Mouse (Mus musculus): Measurements from ENCODE around the gene Entpd5. TPM values are rescaled to one million over a fixed set of nuclear protein-coding genes. Genes with fewer than 3 reads are reported as not detected.

The Entpd5 gene
- polyA plus RNA-seq, 1 experiment from 2014 or later: 10.2 TPM

GRCm38 (mm10) chr12:84396947-84397679 is 11.7 kb downstream of the Entpd5 start:
- Histone ChIP-seq H3K4me1 (no peaks in the 10 kb centered on the region), H3K4me3 (no peak overlapping the region), H3K9me3 (no peaks in the 10 kb centered on the region), H3K4me2 (replicated peaks) (no peak overlapping the region), H3K27ac (no peak overlapping the region), H3K27me3 (no peaks in the 10 kb centered on the region), H3K36me3 (no peaks in the 10 kb centered on the region), H3K9ac (no peak overlapping the region)
- WGBS: 86% methylated on average over 14 of the region's 14 CpGs
- no peak for ATAC-seq (ENCODE audit: low FRiP score, low read depth)

GRCm38 (mm10) chr12:84393847-84394246 is 15.0 kb downstream of the Entpd5 start:
- H3K4me1 ChIP-seq: no peaks in the 10 kb centered on the region
- no peak overlapping the region for H3K27ac ChIP-seq
- no peak overlapping the region for H3K4me3 ChIP-seq
- WGBS: 79% methylated on average over 5 of the region's 5 CpGs
- H3K9ac ChIP-seq: no peak overlapping the region
- H3K27me3 ChIP-seq: no peaks in the 10 kb centered on the region
- no peaks in the 10 kb centered on the region for H3K9me3 ChIP-seq
- ATAC-seq (ENCODE audit: low FRiP score, low read depth): no peak
- H3K4me2 ChIP-seq (replicated peaks): no peak overlapping the region
- no peaks in the 10 kb centered on the region for H3K36me3 ChIP-seq

GRCm38 (mm10) chr12:84392681-84393080 is 16.1 kb downstream of the Entpd5 start:
- no peak overlapping the region for H3K27ac ChIP-seq
- no peak for ATAC-seq (ENCODE audit: low FRiP score, low read depth)
- H3K36me3 ChIP-seq: no peaks in the 10 kb centered on the region
- whole genome bisulfite sequencing: 95% methylated on average over 4 of the region's 4 CpGs
- H3K4me1 ChIP-seq: no peaks in the 10 kb centered on the region
- H3K9ac ChIP-seq: no peak overlapping the region
- no peak overlapping the region for H3K4me2 ChIP-seq (replicated peaks)
- H3K4me3 ChIP-seq: no peak overlapping the region
- H3K27me3 ChIP-seq: no peaks in the 10 kb centered on the region
- no peaks in the 10 kb centered on the region for H3K9me3 ChIP-seq

GRCm38 (mm10) chr12:84390336-84390735 is 18.5 kb downstream of the Entpd5 start:
- no peak overlapping the region for H3K4me2 ChIP-seq (replicated peaks)
- H3K36me3 ChIP-seq: no peaks in the 10 kb centered on the region
- H3K27ac ChIP-seq: no peak overlapping the region
- no peaks in the 10 kb centered on the region for H3K9me3 ChIP-seq
- no peaks in the 10 kb centered on the region for H3K4me1 ChIP-seq
- H3K4me3 ChIP-seq: no peak overlapping the region
- no peaks in the 10 kb centered on the region for H3K27me3 ChIP-seq
- 70% methylated on average over 6 of the region's 6 CpGs for WGBS
- no peak overlapping the region for H3K9ac ChIP-seq
- no peak for ATAC-seq (ENCODE audit: low FRiP score, low read depth)

GRCm38 (mm10) chr12:84388774-84389400 is 19.9 kb downstream of the Entpd5 start:
- H3K9ac ChIP-seq: no peak overlapping the region
- WGBS: 77% methylated on average over 14 of the region's 14 CpGs
- no peak for ATAC-seq (ENCODE audit: low FRiP score, low read depth)

GRCm38 (mm10) chr12:84388097-84388496 is 20.7 kb downstream of the Entpd5 start:
- Histone ChIP-seq H3K9me3 (no peaks in the 10 kb centered on the region), H3K27ac (no peak overlapping the region), H3K36me3 (peaks cover 6% of the 10 kb centered on the region; the same call in 1 of the 2 replicates), H3K27me3 (no peaks in the 10 kb centered on the region), H3K4me2 (replicated peaks) (no peak overlapping the region), H3K9ac (no peak overlapping the region), H3K4me1 (no peaks in the 10 kb centered on the region), H3K4me3 (no peak overlapping the region)
- ATAC-seq (ENCODE audit: low FRiP score, low read depth): no peak
- WGBS: 90% methylated on average over 8 of the region's 8 CpGs

More at GRCm38 (mm10) chr12:84388774-84389400, 19.9 kb downstream of the Entpd5 start:
- H3K4me2 ChIP-seq (replicated peaks): no peak overlapping the region
- no peaks in the 10 kb centered on the region for H3K4me1 ChIP-seq
- H3K4me3 ChIP-seq: no peak overlapping the region
- no peak overlapping the region for H3K27ac ChIP-seq
- no peaks in the 10 kb centered on the region for H3K9me3 ChIP-seq
- peaks cover 6% of the 10 kb centered on the region; the same call in 1 of the 2 replicates for H3K36me3 ChIP-seq
- H3K27me3 ChIP-seq: no peaks in the 10 kb centered on the region

GRCm38 (mm10) chr12:84385408-84385807 is 23.4 kb downstream of the Entpd5 start:
- ATAC-seq (ENCODE audit: low FRiP score, low read depth): no peak
- Histone ChIP-seq H3K27ac (no peak overlapping the region), H3K9ac (no peak overlapping the region), H3K36me3 (peaks cover 6% of the 10 kb centered on the region; the same call in 1 of the 2 replicates), H3K9me3 (no peaks in the 10 kb centered on the region), H3K27me3 (no peaks in the 10 kb centered on the region), H3K4me3 (no peak overlapping the region), H3K4me1 (no peaks in the 10 kb centered on the region), H3K4me2 (replicated peaks) (no peak overlapping the region)
- 88% methylated on average over 4 of the region's 4 CpGs for WGBS

- H3K4me1 ChIP-seq: no peaks in the 10 kb centered on the region
- H3K27me3 ChIP-seq: no peaks in the 10 kb centered on the region
- ATAC-seq (ENCODE audit: low FRiP score, low read depth): no peak
- H3K9me3 ChIP-seq: no peaks in the 10 kb centered on the region
- H3K9ac ChIP-seq: no peak overlapping the region
- 75% methylated on average over 5 of the region's 5 CpGs for WGBS
- no peak overlapping the region for H3K4me3 ChIP-seq
- H3K4me2 ChIP-seq (replicated peaks): no peak overlapping the region
- no peak overlapping the region for H3K27ac ChIP-seq
- H3K36me3 ChIP-seq: peaks cover 6% of the 10 kb centered on the region; the same call in 1 of the 2 replicates
These were observed 24.2 kb downstream of the Entpd5 start for GRCm38 (mm10) chr12:84384644-84385081.

GRCm38 (mm10) chr12:84382369-84382768 is 26.5 kb downstream of the Entpd5 start:
- H3K4me1 ChIP-seq: no peaks in the 10 kb centered on the region
- H3K9ac ChIP-seq: no peak overlapping the region
- no peaks in the 10 kb centered on the region for H3K27me3 ChIP-seq
- no peak overlapping the region for H3K27ac ChIP-seq
- H3K4me3 ChIP-seq: no peak overlapping the region
- ATAC-seq (ENCODE audit: low FRiP score, low read depth): no peak
- no peak overlapping the region for H3K4me2 ChIP-seq (replicated peaks)
- 75% methylated on average over 4 of the region's 4 CpGs for WGBS
- no peaks in the 10 kb centered on the region for H3K9me3 ChIP-seq
- peaks cover 7% of the 10 kb centered on the region; the same call in 1 of the 2 replicates for H3K36me3 ChIP-seq

GRCm38 (mm10) chr12:84373831-84374481 is 34.9 kb downstream of the Entpd5 start:
- peak overlapping the region; percentile 10; the same call in 1 of the 2 replicates for H3K27ac ChIP-seq
- ATAC-seq (ENCODE audit: low FRiP score, low read depth): no peak
- H3K36me3 ChIP-seq: peaks cover 74% of the 10 kb centered on the region
- no peaks in the 10 kb centered on the region for H3K9me3 ChIP-seq
- 80% methylated on average over 6 of the region's 6 CpGs for WGBS
- H3K4me2 ChIP-seq (replicated peaks): no peak overlapping the region
- H3K4me1 ChIP-seq: no peaks in the 10 kb centered on the region
- H3K9ac ChIP-seq: no peak overlapping the region
- no peak overlapping the region for H3K4me3 ChIP-seq
- no peaks in the 10 kb centered on the region for H3K27me3 ChIP-seq

- H3K27me3 ChIP-seq: no peaks in the 10 kb centered on the region
- no peak overlapping the region for H3K4me3 ChIP-seq
- 96% methylated on average over 5 of the region's 5 CpGs for WGBS
- peaks cover 89% of the 10 kb centered on the region for H3K36me3 ChIP-seq
- no peaks in the 10 kb centered on the region for H3K4me1 ChIP-seq
- H3K9me3 ChIP-seq: no peaks in the 10 kb centered on the region
- no peak overlapping the region for H3K4me2 ChIP-seq (replicated peaks)
- no peak overlapping the region for H3K27ac ChIP-seq
- no peak for ATAC-seq (ENCODE audit: low FRiP score, low read depth)
- no peak overlapping the region for H3K9ac ChIP-seq
These were observed 37.2 kb downstream of the Entpd5 start for GRCm38 (mm10) chr12:84371647-84372046.

- Histone ChIP-seq H3K9me3 (no peaks in the 10 kb centered on the region), H3K36me3 (peaks cover 50% of the 10 kb centered on the region), H3K27me3 (no peaks in the 10 kb centered on the region), H3K4me2 (replicated peaks) (no peak overlapping the region), H3K9ac (no peak overlapping the region), H3K27ac (no peak overlapping the region), H3K4me3 (no peak overlapping the region), H3K4me1 (peaks cover 14% of the 10 kb centered on the region)
- 62% methylated on average over 9 of the region's 9 CpGs for WGBS
- ATAC-seq (ENCODE audit: low FRiP score, low read depth): no peak
These were observed 41.9 kb downstream of the Entpd5 start for GRCm38 (mm10) chr12:84366971-84367370.
